Comparison of ENCODE assay signal across 9 mouse cellular contexts in the genomic region with DNA sequence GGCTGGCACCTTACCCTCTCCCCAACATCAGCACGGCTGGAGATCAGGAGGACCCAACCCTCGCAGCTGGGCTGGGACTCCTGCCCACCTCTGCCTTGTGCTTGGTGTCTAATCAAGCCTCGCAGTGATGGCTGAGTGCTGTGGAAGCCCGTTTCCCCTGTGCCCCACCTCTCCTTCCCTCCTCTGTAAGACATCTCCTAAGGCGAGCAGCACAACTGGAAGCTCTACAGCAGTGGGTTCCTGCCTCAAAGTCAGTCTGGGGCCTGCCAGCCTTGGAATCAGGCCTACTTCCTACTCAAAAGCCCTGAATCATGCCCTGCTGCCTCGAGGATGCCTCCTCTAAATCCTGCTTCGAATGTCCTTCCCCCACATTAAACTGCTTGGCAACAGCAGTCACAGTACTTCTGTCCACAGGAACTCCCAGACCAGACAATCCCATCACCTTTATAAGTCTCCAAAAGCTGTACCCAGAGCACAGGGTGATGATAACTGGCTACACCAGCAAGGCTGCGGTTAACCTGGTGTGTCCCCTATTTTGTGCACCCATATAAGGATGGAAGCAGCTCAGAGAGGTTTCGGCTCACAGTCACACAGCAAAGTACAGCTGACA. TPM values are rescaled to one million over a fixed set of nuclear protein-coding genes. Genes with fewer than 3 reads are reported as not detected.
DNase-seq lines count a peak whose midpoint lies in the region; ATAC-seq lines count a peak whose summit lies in the region.
"Had no signal": no experiment of that assay in that cellular context is flagged by ENCODE, and none has a peak within 500 bp of the region (broad histone marks: within the 10 kb centered on the region; RNA-seq: fewer than 3 reads in every experiment).

No protein-coding gene starts in this region.

- no peaks in the 10 kb centered on the region for H3K27me3 ChIP-seq in kidney, embryonic 15.5 days
- H3K27me3 ChIP-seq in embryonic facial prominence, embryonic 10.5 days (replicated peaks; ENCODE audit: low read depth, poor library complexity, severe bottlenecking), result peaks cover 13% of the 10 kb centered on the region; the same call in 1 of the 2 replicates
- H3K27me3 ChIP-seq in intestine, embryonic 16.5 days (replicated peaks; ENCODE audit: control insufficient read depth, insufficient read depth, low read length), result no peaks in the 10 kb centered on the region
- H3K27me3 ChIP-seq in neural tube, embryonic 12.5 days (replicated peaks), result no peaks in the 10 kb centered on the region

- peak overlapping the region; percentile 89 for H3K4me2 ChIP-seq in kidney, embryonic 15.5 days
- H3K4me2 ChIP-seq in intestine, embryonic 16.5 days (ENCODE audit: low read depth, low read length), result peak overlapping the region; percentile 96
- peak overlapping the region; percentile 86 for H3K4me2 ChIP-seq in neural tube, embryonic 12.5 days (replicated peaks)

- no peak for ATAC-seq in kidney, embryonic 15.5 days (replicated peaks; ENCODE audit: low FRiP score)
- ATAC-seq in intestine, embryonic 16.5 days, result no peak
- no peak for ATAC-seq in neural tube, embryonic 12.5 days (ENCODE audit: low FRiP score, low read depth)
- ATAC-seq in megakaryocyte-erythroid progenitor cell, adult 5-6 weeks (replicated peaks; ENCODE audit: low FRiP score, low TSS enrichment, poor library complexity, severe bottlenecking), result no peak
- ATAC-seq in megakaryocyte progenitor cell, adult 5-6 weeks (replicated peaks; ENCODE audit: poor library complexity), result no peak

- no peaks in the 10 kb centered on the region for H3K36me3 ChIP-seq in kidney, embryonic 15.5 days
- H3K36me3 ChIP-seq in embryonic facial prominence, embryonic 10.5 days (replicated peaks), result 0 out of 2 replicates have a peak, but pooled peaks cover 2% of the 10 kb centered on the region
- no peaks in the 10 kb centered on the region for H3K36me3 ChIP-seq in intestine, embryonic 16.5 days (ENCODE audit: control insufficient read depth, insufficient read depth, low read length)
- H3K36me3 ChIP-seq in neural tube, embryonic 12.5 days, result no peaks in the 10 kb centered on the region

- peak overlapping the region; percentile 98; the same call in 1 of the 2 replicates for H3K27ac ChIP-seq in kidney, embryonic 15.5 days
- H3K27ac ChIP-seq in embryonic facial prominence, embryonic 10.5 days (replicated peaks), result no peak overlapping the region; the same call in 1 of the 2 replicates
- H3K27ac ChIP-seq in intestine, embryonic 16.5 days (ENCODE audit: low read length), result no peak overlapping the region
- H3K27ac ChIP-seq in neural tube, embryonic 12.5 days, result no peak overlapping the region

- H3K9me3 ChIP-seq in kidney, embryonic 15.5 days (replicated peaks), result no peaks in the 10 kb centered on the region
- no peaks in the 10 kb centered on the region for H3K9me3 ChIP-seq in embryonic facial prominence, embryonic 10.5 days
- no peaks in the 10 kb centered on the region for H3K9me3 ChIP-seq in intestine, embryonic 16.5 days (ENCODE audit: control insufficient read depth, low read length)
- no peaks in the 10 kb centered on the region for H3K9me3 ChIP-seq in neural tube, embryonic 12.5 days

- peak overlapping the region; percentile 74 for H3K4me3 ChIP-seq in kidney, embryonic 15.5 days (replicated peaks)
- peak overlapping the region; percentile 90 for H3K4me3 ChIP-seq in embryonic facial prominence, embryonic 10.5 days
- no peak overlapping the region for H3K4me3 ChIP-seq in intestine, embryonic 16.5 days (ENCODE audit: low read length)
- no peak overlapping the region for H3K4me3 ChIP-seq in neural tube, embryonic 12.5 days

- H3K4me1 ChIP-seq in kidney, embryonic 15.5 days, result peaks cover 64% of the 10 kb centered on the region
- H3K4me1 ChIP-seq in embryonic facial prominence, embryonic 10.5 days, result peaks cover 55% of the 10 kb centered on the region
- peaks cover 23% of the 10 kb centered on the region for H3K4me1 ChIP-seq in intestine, embryonic 16.5 days (ENCODE audit: control insufficient read depth, insufficient read depth, low read length)
- H3K4me1 ChIP-seq in neural tube, embryonic 12.5 days, result peaks cover 17% of the 10 kb centered on the region

- H3K9ac ChIP-seq in kidney, embryonic 15.5 days, result peak overlapping the region; percentile 46; the same call in 1 of the 2 replicates
- peak overlapping the region; percentile 95 for H3K9ac ChIP-seq in intestine, embryonic 16.5 days (ENCODE audit: low read depth, low read length)
- H3K9ac ChIP-seq in neural tube, embryonic 12.5 days, result peak overlapping the region; percentile 33; the same call in 1 of the 2 replicates

- DNase-seq in kidney, adult 8-10 months, result no peak
- DNase-seq in embryonic facial prominence, embryonic 10.5 days (ENCODE audit: low spot score), result no peak
- DNase-seq in layer of hippocampus, adult 9-11 months, result no peak

- WGBS in kidney, embryonic 15.5 days, result 77% methylated on average over 9 of the region's 9 CpGs
- WGBS in embryonic facial prominence, embryonic 10.5 days, result 87% methylated on average over 9 of the region's 9 CpGs
- WGBS in intestine, embryonic 16.5 days, result 83% methylated on average over 9 of the region's 9 CpGs
- 86% methylated on average over 9 of the region's 9 CpGs for WGBS in neural tube, embryonic 12.5 days

RNA-seq across cellular contexts. Expression of gene Nudt8, which starts 1.2 kb away (rescaled TPM):
- polyA plus RNA-seq in kidney, embryonic 15.5 days (2015; fragmentation: Nextera tagmentation; extraction: Ambion mirVana), result 31.2 and 36.2 TPM in 2 replicates
- polyA plus RNA-seq in embryonic facial prominence, embryonic 10.5 days (2016; fragmentation: Nextera tagmentation; extraction: Ambion mirVana), result 30.6 and 31.6 TPM in 2 replicates
- 40.9 and 41.0 TPM in 2 replicates for polyA plus RNA-seq in intestine, embryonic 16.5 days (2015; fragmentation: Nextera tagmentation; extraction: Ambion mirVana)
- polyA plus RNA-seq in neural tube, embryonic 12.5 days (2016; fragmentation: Nextera tagmentation; extraction: Ambion mirVana), result 20.6 and 22.8 TPM in 2 replicates
- total RNA-seq in megakaryocyte-erythroid progenitor cell, adult 5-6 weeks (2014; fragmentation: Nextera tagmentation), result 21.5 and 29.8 TPM in 2 replicates
- total RNA-seq in megakaryocyte-erythroid progenitor cell, adult 5-6 weeks (2017), result 19.5 and 21.1 TPM in 2 replicates
- total RNA-seq in megakaryocyte progenitor cell, adult 5-6 weeks (2015), result 15.1 and 16.2 TPM in 2 replicates
- total RNA-seq in megakaryocyte progenitor cell, adult 5-6 weeks (2017), result 10.4 and 14.4 TPM in 2 replicates

RNA-seq across cellular contexts. Expression of gene Gm49405, which starts 1.2 kb away (rescaled TPM):
- polyA plus RNA-seq in kidney, embryonic 15.5 days (2015; fragmentation: Nextera tagmentation; extraction: Ambion mirVana), result 3.3 and 4.1 TPM in 2 replicates
- 4.5 and 4.6 TPM in 2 replicates for polyA plus RNA-seq in embryonic facial prominence, embryonic 10.5 days (2016; fragmentation: Nextera tagmentation; extraction: Ambion mirVana)
- 2.0 and 2.4 TPM in 2 replicates for polyA plus RNA-seq in intestine, embryonic 16.5 days (2015; fragmentation: Nextera tagmentation; extraction: Ambion mirVana)
- polyA plus RNA-seq in neural tube, embryonic 12.5 days (2016; fragmentation: Nextera tagmentation; extraction: Ambion mirVana), result 4.3 TPM in 2 replicates
- 1.9 and 5.4 TPM in 2 replicates for total RNA-seq in megakaryocyte-erythroid progenitor cell, adult 5-6 weeks (2014; fragmentation: Nextera tagmentation)
- 1.5 and 2.0 TPM in 2 replicates for total RNA-seq in megakaryocyte-erythroid progenitor cell, adult 5-6 weeks (2017)
- total RNA-seq in megakaryocyte progenitor cell, adult 5-6 weeks (2015), result 0.57 and 1.5 TPM in 2 replicates
- total RNA-seq in megakaryocyte progenitor cell, adult 5-6 weeks (2017), result 1.5 and 1.9 TPM in 2 replicates

RNA-seq across cellular contexts. Expression of gene Doc2g, which starts 3.9 kb away (rescaled TPM):
- polyA plus RNA-seq in kidney, embryonic 15.5 days (2015; fragmentation: Nextera tagmentation; extraction: Ambion mirVana), result 5.0 and 5.1 TPM in 2 replicates
- 4.7 and 5.7 TPM in 2 replicates for polyA plus RNA-seq in embryonic facial prominence, embryonic 10.5 days (2016; fragmentation: Nextera tagmentation; extraction: Ambion mirVana)
- 2.4 and 3.4 TPM in 2 replicates for polyA plus RNA-seq in intestine, embryonic 16.5 days (2015; fragmentation: Nextera tagmentation; extraction: Ambion mirVana)
- polyA plus RNA-seq in neural tube, embryonic 12.5 days (2016; fragmentation: Nextera tagmentation; extraction: Ambion mirVana), result 4.5 and 6.0 TPM in 2 replicates
- total RNA-seq in megakaryocyte-erythroid progenitor cell, adult 5-6 weeks (2014; fragmentation: Nextera tagmentation), result 2.1 and 7.4 TPM in 2 replicates
- 3.8 and 4.0 TPM in 2 replicates for total RNA-seq in megakaryocyte-erythroid progenitor cell, adult 5-6 weeks (2017)
- total RNA-seq in megakaryocyte progenitor cell, adult 5-6 weeks (2015), result 1.6 and 2.9 TPM in 2 replicates
- 1.3 and 2.9 TPM in 2 replicates for total RNA-seq in megakaryocyte progenitor cell, adult 5-6 weeks (2017)
- total RNA-seq: monocyte, adult 5-6 weeks had no signal

RNA-seq across cellular contexts. Expression of gene Tbx10, which starts 6.7 kb away (rescaled TPM):
- polyA plus RNA-seq in kidney, embryonic 15.5 days (2015; fragmentation: Nextera tagmentation; extraction: Ambion mirVana), result 0.75 and 1.5 TPM in 2 replicates
- polyA plus RNA-seq in embryonic facial prominence, embryonic 10.5 days (2016; fragmentation: Nextera tagmentation; extraction: Ambion mirVana), result 0.21 and 1.0 TPM in 2 replicates
- polyA plus RNA-seq in intestine, embryonic 16.5 days (2015; fragmentation: Nextera tagmentation; extraction: Ambion mirVana), result 0.73 and 0.83 TPM in 2 replicates
- not detected in 2 replicates for polyA plus RNA-seq in neural tube, embryonic 12.5 days (2016; fragmentation: Nextera tagmentation; extraction: Ambion mirVana)
- total RNA-seq in megakaryocyte-erythroid progenitor cell, adult 5-6 weeks (2014; fragmentation: Nextera tagmentation), result not detected in 2 replicates
- not detected in 2 replicates for total RNA-seq in megakaryocyte-erythroid progenitor cell, adult 5-6 weeks (2017)
- not detected in 2 replicates for total RNA-seq in megakaryocyte progenitor cell, adult 5-6 weeks (2015)
- not detected in 2 replicates for total RNA-seq in megakaryocyte progenitor cell, adult 5-6 weeks (2017)
- total RNA-seq: monocyte, adult 5-6 weeks had no signal

RNA-seq across cellular contexts. Expression of gene Acy3, which starts 12.9 kb away (rescaled TPM):
- polyA plus RNA-seq in kidney, embryonic 15.5 days (2015; fragmentation: Nextera tagmentation; extraction: Ambion mirVana), result 28.6 and 35.0 TPM in 2 replicates
- polyA plus RNA-seq in embryonic facial prominence, embryonic 10.5 days (2016; fragmentation: Nextera tagmentation; extraction: Ambion mirVana), result 3.1 and 3.2 TPM in 2 replicates
- polyA plus RNA-seq in intestine, embryonic 16.5 days (2015; fragmentation: Nextera tagmentation; extraction: Ambion mirVana), result 16.9 and 20.1 TPM in 2 replicates
- 2.8 and 3.2 TPM in 2 replicates for polyA plus RNA-seq in neural tube, embryonic 12.5 days (2016; fragmentation: Nextera tagmentation; extraction: Ambion mirVana)
- 5.6 and 8.0 TPM in 2 replicates for total RNA-seq in megakaryocyte-erythroid progenitor cell, adult 5-6 weeks (2014; fragmentation: Nextera tagmentation)
- 2.3 and 2.5 TPM in 2 replicates for total RNA-seq in megakaryocyte-erythroid progenitor cell, adult 5-6 weeks (2017)
- 3.4 and 3.9 TPM in 2 replicates for total RNA-seq in megakaryocyte progenitor cell, adult 5-6 weeks (2015)
- total RNA-seq in megakaryocyte progenitor cell, adult 5-6 weeks (2017), result 1.2 and 1.6 TPM in 2 replicates
- total RNA-seq: monocyte, adult 5-6 weeks had no signal

Comparison
In these comparisons a context has a peak if more than half of its experiments do, and no peak if none do; other contexts are left out.
1. H3K4me3 ChIP-seq: peak in kidney, embryonic 15.5 days (single experiment) and embryonic facial prominence, embryonic 10.5 days (single experiment); none in intestine, embryonic 16.5 days (single experiment) and neural tube, embryonic 12.5 days (single experiment).
2. H3K9ac ChIP-seq: peak in every context shown above with its lines; median percentile 95 in intestine, embryonic 16.5 days; 46 in kidney, embryonic 15.5 days; 33 in neural tube, embryonic 12.5 days.
3. Peak in every context shown above with its lines, with median percentiles within 50 percentile points of each other: H3K4me2 ChIP-seq.